Mouse (Mus musculus) neural tube, embryonic 14.5 days (tissue): ENCODE data around the gene Btnl9. TPM values are rescaled to one million over a fixed set of nuclear protein-coding genes. Genes with fewer than 3 reads are reported as not detected.
A peak's percentile ranks its signal among the peaks of the same experiment; 100 is the strongest.
"Not testable (repeated sequence)": the region's sequence is repeated elsewhere in the genome, so short reads cannot be mapped to it uniquely, and the experiment has no call there.

Source experiments
- ATAC-seq: fragments of 200-750 bp; cut with Nextera tagmentation; 2 replicates; pipeline ENCODE4 v1.8.0; 2017; ENCODE audit warnings: low read depth, mild to moderate bottlenecking, moderate TSS enrichment, moderate library complexity
- H3K27ac ChIP-seq: fragments of 300-500 bp; sonication (generic); 2 replicates; pipeline ENCODE4 v1.5.1; 2014; ENCODE audit warnings: low read depth, mild to moderate bottlenecking, control low read depth, low read length, moderate library complexity, mixed read lengths
- H3K27me3 ChIP-seq: fragments of 300-500 bp; sonication (generic); 2 replicates; pipeline ENCODE4 v1.6.1; 2014; ENCODE audit warnings: low read length; ENCODE audit not compliant: control insufficient read depth, insufficient read depth
- H3K36me3 ChIP-seq: fragments of 300-500 bp; sonication (generic); 2 replicates; pipeline ENCODE4 v1.6.1; 2014; ENCODE audit warnings: low read length, mixed read lengths; ENCODE audit not compliant: control insufficient read depth, insufficient read depth
- H3K4me1 ChIP-seq: fragments of 300-500 bp; sonication (generic); 2 replicates; pipeline ENCODE4 v1.6.1; 2014; ENCODE audit warnings: low read length; ENCODE audit not compliant: control insufficient read depth, insufficient read depth
- H3K4me2 ChIP-seq: fragments of 300-500 bp; sonication (generic); 2 replicates; pipeline ENCODE4 v1.6.1; 2014; ENCODE audit warnings: mild to moderate bottlenecking, low read depth, low read length, control low read depth
- H3K4me3 ChIP-seq: fragments of 300-500 bp; sonication (generic); 2 replicates; pipeline ENCODE4 v1.5.1; 2014; ENCODE audit warnings: low read depth, low read length, control low read depth, mixed read lengths
- H3K9ac ChIP-seq: fragments of 300-500 bp; sonication (generic); replicated peaks from 2 replicates; pipeline ENCODE4 v1.6.1; 2014; ENCODE audit warnings: low read depth, mild to moderate bottlenecking, control low read depth, low read length, mixed read lengths
- H3K9me3 ChIP-seq: fragments of 300-500 bp; sonication (generic); 2 replicates; pipeline ENCODE4 v1.6.1; 2016; ENCODE audit warnings: low read length; ENCODE audit not compliant: control insufficient read depth
- WGBS: fragments of 180-500 bp; shearing (Covaris S2); extraction: QIAGEN DNeasy Blood & Tissue Kit; methylation state at CpG from one replicate; pipeline ENCODE4 v1.1.7; 2014; 5-methylcytosine and 5-hydroxymethylcytosine counted together
- polyA plus RNA-seq: library from polyadenylated mRNA; unstranded; fragments of >200 nt; fragmentation: Nextera tagmentation; extraction: Ambion mirVana; gene quantifications from 2 replicates; pipeline ENCODE4 v1.2.1, GENCODE M21; 2014

Gene Btnl9
- polyA plus RNA-seq, 1 experiment from 2014 or later = 0.17 TPM

- H3K27ac ChIP-seq = no peak overlapping the region
- no peak overlapping the region for H3K4me2 ChIP-seq
- no peaks in the 10 kb centered on the region for H3K27me3 ChIP-seq
- H3K9ac ChIP-seq = no peak overlapping the region
- no peak for ATAC-seq
- 63% methylated on average over 2 of the region's 2 CpGs for WGBS
- H3K4me3 ChIP-seq = no peak overlapping the region
- no peaks in the 10 kb centered on the region for H3K9me3 ChIP-seq
- no peaks in the 10 kb centered on the region for H3K4me1 ChIP-seq
- H3K36me3 ChIP-seq = no peaks in the 10 kb centered on the region
Observed at GRCm38 (mm10) chr11:49191083-49191482, 4.1 kb upstream of the Btnl9 start.

GRCm38 (mm10) chr11:49189737-49190136, 2.8 kb upstream of the Btnl9 start:
- Histone ChIP-seq H3K4me1 (no peaks in the 10 kb centered on the region), H3K36me3 (no peaks in the 10 kb centered on the region), H3K9ac (no peak overlapping the region), H3K27ac (no peak overlapping the region), H3K27me3 (no peaks in the 10 kb centered on the region), H3K9me3 (no peaks in the 10 kb centered on the region), H3K4me3 (no peak overlapping the region), H3K4me2 (no peak overlapping the region)
- ATAC-seq = no peak
- 9% methylated on average over 7 of the region's 7 CpGs for WGBS

- ATAC-seq = no peak
- Histone ChIP-seq H3K27ac (no peak overlapping the region), H3K9ac (no peak overlapping the region), H3K4me3 (no peak overlapping the region), H3K9me3 (no peaks in the 10 kb centered on the region), H3K4me2 (no peak overlapping the region), H3K36me3 (no peaks in the 10 kb centered on the region), H3K4me1 (no peaks in the 10 kb centered on the region), H3K27me3 (no peaks in the 10 kb centered on the region)
- 79% methylated on average over 10 of the region's 10 CpGs for WGBS
Observed at GRCm38 (mm10) chr11:49187701-49188100, 742 bp upstream of the Btnl9 start.

GRCm38 (mm10) chr11:49186452-49186851, 507 bp downstream of the Btnl9 start:
- no peaks in the 10 kb centered on the region for H3K36me3 ChIP-seq
- no peak overlapping the region for H3K4me2 ChIP-seq
- no peaks in the 10 kb centered on the region for H3K27me3 ChIP-seq
- 89% methylated on average over 6 of the region's 6 CpGs for WGBS
- no peaks in the 10 kb centered on the region for H3K4me1 ChIP-seq
- no peak overlapping the region for H3K27ac ChIP-seq
- H3K9me3 ChIP-seq = no peaks in the 10 kb centered on the region
- no peak overlapping the region for H3K9ac ChIP-seq
- no peak overlapping the region for H3K4me3 ChIP-seq
- ATAC-seq = no peak

GRCm38 (mm10) chr11:49183172-49183571, 3.8 kb downstream of the Btnl9 start:
- no peak for ATAC-seq
- Histone ChIP-seq H3K4me1 (no peaks in the 10 kb centered on the region), H3K9me3 (no peaks in the 10 kb centered on the region), H3K9ac (no peak overlapping the region), H3K4me3 (no peak overlapping the region), H3K27ac (no peak overlapping the region), H3K27me3 (no peaks in the 10 kb centered on the region), H3K36me3 (no peaks in the 10 kb centered on the region), H3K4me2 (no peak overlapping the region)
- 58% methylated on average over 1 of the region's 1 CpGs for WGBS

- H3K9me3 ChIP-seq, H3K27me3 ChIP-seq, H3K4me1 ChIP-seq, H3K27ac ChIP-seq, H3K4me3 ChIP-seq, H3K9ac ChIP-seq, H3K4me2 ChIP-seq, H3K36me3 ChIP-seq, ATAC-seq: not testable (repeated sequence)
- 65% methylated on average over 4 of the region's 4 CpGs for WGBS
Observed at GRCm38 (mm10) chr11:49176047-49176779, 10.7 kb downstream of the Btnl9 start.

- ATAC-seq = no peak
- WGBS = 95% methylated on average over 8 of the region's 8 CpGs
- H3K27me3 ChIP-seq = no peaks in the 10 kb centered on the region
- no peaks in the 10 kb centered on the region for H3K4me1 ChIP-seq
- H3K36me3 ChIP-seq = no peaks in the 10 kb centered on the region
- no peak overlapping the region for H3K9ac ChIP-seq
- H3K4me2 ChIP-seq = no peak overlapping the region
- H3K4me3 ChIP-seq = no peak overlapping the region
- H3K9me3 ChIP-seq = no peaks in the 10 kb centered on the region
- no peak overlapping the region for H3K27ac ChIP-seq
Observed at GRCm38 (mm10) chr11:49175345-49175744, 11.6 kb downstream of the Btnl9 start.

GRCm38 (mm10) chr11:49170576-49170975, 16.4 kb downstream of the Btnl9 start:
- H3K36me3 ChIP-seq = no peaks in the 10 kb centered on the region
- no peak for ATAC-seq
- WGBS = 93% methylated on average over 4 of the region's 4 CpGs
- peaks cover 3% of the 10 kb centered on the region; the same call in 1 of the 2 replicates for H3K27me3 ChIP-seq
- no peak overlapping the region for H3K4me2 ChIP-seq
- no peak overlapping the region for H3K4me3 ChIP-seq
- no peak overlapping the region for H3K9ac ChIP-seq
- H3K9me3 ChIP-seq = peaks cover 5% of the 10 kb centered on the region; the same call in 1 of the 2 replicates
- H3K27ac ChIP-seq = no peak overlapping the region
- no peaks in the 10 kb centered on the region for H3K4me1 ChIP-seq

- Histone ChIP-seq H3K27ac (no peak overlapping the region), H3K4me3 (peak overlapping the region; percentile 28), H3K9me3 (peaks cover 5% of the 10 kb centered on the region; the same call in 1 of the 2 replicates), H3K4me1 (no peaks in the 10 kb centered on the region), H3K27me3 (peaks cover 3% of the 10 kb centered on the region; the same call in 1 of the 2 replicates), H3K36me3 (no peaks in the 10 kb centered on the region), H3K4me2 (peak overlapping the region; percentile 56), H3K9ac (0 out of 2 replicates have a peak overlapping the region, but pooled peaks have one; percentile 2)
- ATAC-seq = peak; percentile 82
- 5% methylated on average over 50 of the region's 50 CpGs for WGBS
Observed at GRCm38 (mm10) chr11:49168839-49169611, 17.9 kb downstream of the Btnl9 start.
